Mouse (Mus musculus) c-Kit-negative CD71-positive TER-119-positive erythroid progenitor cells, embryonic 14.5 days (primary cell): ENCODE data around the gene Ccl28.
A peak's percentile ranks its signal among the peaks of the same experiment; 100 is the strongest.
"Not testable (repeated sequence)": the region's sequence is repeated elsewhere in the genome, so short reads cannot be mapped to it uniquely, and the experiment has no call there.

Source experiments
- DNase-seq: peaks from one replicate; pipeline ENCODE4 v3.0.0-alpha.2; 2013; ENCODE audit warnings: low read depth, low spot score

Gene Ccl28

DNA sequence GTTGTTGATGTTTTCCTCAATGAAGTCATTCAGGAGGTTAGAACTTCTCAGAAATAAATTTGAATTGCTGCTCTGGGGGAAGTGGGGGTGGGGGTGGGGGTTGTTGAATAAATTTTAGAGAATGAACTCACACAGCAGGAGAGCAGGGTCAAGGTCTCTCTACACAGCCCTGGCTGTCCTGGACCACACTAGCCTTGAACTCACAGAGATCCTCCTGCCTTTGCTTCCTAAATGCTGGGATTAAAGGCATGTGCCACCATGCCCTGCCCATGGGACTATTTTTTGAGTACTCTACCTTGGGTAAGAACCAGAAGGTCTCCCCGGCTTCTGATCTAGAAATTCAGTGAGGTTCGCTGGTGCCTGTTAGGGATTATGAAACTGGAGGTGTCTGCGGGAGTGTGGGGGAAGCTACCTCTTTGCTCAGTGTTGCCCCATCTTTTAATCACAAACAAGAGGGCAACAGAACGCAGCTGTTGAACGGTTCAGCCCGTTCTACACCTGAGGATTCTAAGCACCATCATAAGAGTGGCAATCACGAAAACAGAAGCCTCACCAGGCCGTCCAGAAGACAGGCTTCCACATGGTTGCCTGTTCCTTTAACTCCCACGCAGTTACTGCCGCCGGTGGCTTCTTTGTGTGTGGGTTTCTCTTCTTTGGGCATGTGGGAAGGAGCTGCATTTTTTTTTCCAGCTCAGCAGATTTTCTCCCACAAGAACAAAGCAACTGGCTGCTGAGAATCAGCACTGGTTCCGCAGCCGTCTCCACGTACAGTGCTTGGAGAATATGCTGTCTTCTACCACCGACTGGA is 25.5 kb downstream of the Ccl28 start:
- no peak for DNase-seq

DNA sequence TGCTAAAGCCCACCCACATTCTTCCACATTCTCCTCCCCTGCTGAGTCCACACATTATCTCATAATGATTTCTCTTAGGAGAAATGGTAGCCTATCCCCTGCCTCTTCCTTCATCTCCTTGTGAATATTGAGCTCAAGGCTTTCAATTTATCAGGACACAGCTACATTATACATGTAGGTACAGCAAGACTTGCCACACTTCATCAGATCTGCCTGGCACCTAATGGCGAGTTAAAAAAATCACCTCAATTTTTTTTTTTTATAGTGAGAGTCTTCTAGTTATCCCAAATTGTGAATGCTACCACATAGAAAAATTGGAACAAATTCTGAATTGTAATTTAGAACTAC is 26.1 kb downstream of the Ccl28 start:
- DNase-seq = no peak

DNA sequence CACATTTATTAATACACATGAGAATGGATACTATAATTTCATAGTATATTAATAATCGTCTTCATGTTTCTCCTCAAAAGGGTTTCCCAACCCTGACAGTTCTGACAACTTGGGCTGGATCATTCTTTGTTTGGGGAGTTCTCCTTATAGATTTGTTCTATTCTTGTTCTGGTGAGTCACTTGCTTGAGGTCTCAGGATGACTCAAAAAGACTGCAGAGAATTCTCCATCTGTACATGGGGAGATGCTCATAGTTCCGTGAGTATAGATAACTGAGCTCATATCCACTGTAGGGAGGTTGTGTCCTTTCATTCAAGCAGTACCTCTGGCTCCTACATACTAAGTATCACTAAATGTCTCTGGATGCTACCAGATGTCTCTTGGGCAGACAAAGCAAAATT is 31.1 kb downstream of the Ccl28 start:
- no peak for DNase-seq

DNA sequence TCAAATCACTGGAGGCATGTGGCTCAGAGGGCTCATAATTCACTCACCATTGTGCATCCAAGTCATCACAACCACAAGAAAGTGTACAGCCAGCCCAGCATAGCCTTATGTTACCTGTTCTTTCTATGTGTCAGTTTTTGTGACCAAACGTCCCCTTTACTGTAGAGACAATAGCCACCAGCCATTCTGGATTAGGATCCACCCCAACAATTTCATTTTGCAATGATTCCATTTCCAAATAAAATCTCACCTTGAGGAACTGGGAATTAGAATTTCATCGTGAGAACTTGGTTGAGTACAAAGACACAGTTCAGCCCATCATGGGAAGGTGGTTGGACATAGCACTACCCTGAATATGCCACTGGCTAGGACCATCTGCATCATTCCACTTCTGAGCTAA is 32.6 kb downstream of the Ccl28 start:
- no peak for DNase-seq

DNA sequence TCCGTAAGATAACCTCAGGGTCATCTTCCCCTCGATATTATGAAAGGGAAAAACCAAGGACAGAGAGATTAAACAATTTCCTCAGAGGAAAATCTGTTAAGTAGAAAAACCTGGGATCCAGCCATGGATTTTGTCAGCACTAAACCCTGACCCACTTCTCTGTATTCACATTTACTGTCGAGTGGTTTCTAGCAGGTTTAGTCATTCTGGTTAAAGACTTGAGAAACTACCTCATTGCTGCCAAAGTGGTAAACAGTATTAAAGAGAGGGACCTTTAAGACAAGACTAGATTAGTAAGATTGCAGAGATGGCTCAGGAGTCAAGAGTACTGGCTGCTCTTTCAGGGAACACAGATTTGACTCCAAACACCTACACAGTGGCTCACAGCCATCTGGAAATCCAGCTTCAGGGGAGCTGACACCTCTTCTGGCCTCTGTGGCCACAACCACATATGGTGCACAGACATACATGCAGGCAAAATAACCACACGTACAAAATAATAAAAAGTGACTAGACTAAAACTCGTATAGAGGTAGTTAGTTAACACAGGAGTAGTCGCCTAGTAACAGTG is 33.3 kb downstream of the Ccl28 start:
- DNase-seq = no peak

DNA sequence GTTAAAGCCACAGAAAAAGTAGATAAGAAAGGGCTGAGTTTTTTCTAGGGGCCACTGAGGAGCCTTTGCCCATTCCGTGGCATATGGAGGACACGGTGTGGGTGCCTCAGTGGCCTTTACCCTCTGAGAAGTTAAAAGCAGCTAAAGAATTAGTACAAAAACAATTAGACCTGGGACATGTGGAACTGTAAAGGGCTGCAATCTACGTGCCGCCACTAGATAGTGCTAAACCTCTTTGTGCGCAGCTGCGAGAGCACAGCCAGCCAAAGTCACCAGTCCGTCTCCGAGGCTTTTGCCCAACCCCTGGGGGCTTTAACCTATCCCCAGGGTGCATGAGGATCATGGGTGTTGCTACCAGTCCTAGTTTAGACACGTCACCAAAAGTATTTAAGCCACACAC is 37.8 kb downstream of the Ccl28 start:
- not testable (repeated sequence) for DNase-seq

DNA sequence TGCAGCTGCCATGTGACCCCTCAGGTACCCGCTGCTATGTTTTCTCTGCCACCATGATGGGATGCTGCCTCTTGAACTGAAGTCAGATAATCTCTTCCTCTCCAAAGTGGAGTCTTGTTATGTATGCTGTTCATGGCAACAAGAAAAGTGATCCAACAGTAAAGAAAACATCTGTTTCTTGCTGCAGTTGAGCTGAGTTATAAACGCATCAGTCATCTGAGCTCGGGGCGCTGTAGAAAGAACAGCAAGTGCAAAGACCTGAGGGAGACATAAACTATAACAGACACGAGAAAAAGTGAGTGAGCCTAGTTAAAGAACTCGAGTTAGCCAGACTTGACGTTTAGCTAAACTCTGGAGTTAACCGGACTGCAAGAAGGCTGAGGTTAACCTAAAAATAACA is 55.2 kb downstream of the Ccl28 start:
- DNase-seq = no peak

DNA sequence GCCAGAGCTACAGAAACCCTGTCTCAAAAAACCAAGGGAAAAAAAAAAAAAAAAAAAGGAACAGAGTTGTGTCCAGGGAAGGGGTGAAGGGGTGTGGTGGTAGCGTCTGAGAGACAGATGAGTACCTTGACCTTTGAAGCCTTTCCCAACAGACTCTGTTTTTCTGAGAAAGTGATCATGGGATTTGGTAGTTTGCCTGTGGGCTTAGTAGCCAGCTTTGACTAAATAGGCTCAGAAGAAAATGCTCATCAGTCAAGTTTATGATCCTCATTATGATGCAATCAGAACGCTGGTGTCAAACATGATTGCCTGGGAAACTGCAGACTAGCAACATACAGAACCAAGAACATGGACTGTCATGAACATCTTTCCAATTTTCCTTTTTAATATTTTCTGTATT is 56.1 kb downstream of the Ccl28 start:
- no peak for DNase-seq

DNA sequence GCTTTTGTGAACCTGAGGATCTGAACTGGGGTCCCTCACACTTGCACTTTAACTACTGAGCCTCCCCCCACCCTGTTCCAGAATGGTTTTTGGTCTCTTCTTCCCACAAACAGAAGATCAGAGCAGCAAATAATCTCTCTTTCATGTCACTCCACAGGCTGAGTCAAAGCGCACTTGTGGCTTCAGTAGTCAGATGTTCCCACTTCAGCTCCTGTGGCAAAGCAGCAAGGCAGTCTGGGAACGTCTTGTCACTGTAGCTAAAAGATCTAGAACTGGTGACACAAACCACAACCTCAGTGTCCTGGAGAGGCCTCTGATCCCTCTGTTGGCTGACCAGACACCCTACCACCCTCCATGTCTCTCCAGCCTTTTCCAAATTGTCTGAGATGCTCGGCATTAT is 57.5 kb downstream of the Ccl28 start:
- DNase-seq = no peak

DNA sequence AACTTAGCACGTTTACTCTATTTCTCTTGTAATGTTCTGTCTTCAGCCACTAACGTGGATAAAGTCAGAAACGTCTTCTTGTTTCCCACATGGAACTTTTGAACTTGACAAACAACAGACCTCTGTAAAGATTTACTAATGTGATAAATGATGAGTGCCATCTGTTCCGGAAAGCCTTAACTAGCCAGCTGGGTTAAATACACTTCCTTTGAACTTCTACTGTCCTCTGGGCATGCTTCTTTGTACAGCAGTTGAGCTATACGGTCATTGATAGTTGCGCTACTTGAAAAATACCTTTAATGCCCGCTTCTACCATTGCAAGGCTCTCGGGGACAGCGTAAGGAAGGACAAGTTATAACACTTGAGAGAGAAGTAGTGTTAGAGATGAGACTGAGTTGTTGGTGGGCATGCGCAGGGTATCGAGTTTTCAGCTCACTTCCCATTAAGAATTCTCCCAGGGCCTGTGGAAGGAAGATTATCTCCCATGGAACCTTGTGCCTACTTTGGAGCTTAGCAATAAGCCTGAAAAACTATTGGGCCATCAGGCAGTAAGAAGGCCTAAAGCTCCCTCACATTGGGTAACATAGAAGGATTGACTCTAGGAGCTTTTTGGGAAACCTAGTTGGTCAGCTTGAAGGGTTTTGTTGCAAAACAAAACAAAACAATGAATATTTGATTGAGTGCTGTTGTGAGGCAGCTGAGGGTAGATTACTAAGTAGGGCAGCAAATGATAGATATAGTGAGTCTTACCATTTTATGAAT is 61.0 kb downstream of the Ccl28 start:
- DNase-seq = no peak

DNA sequence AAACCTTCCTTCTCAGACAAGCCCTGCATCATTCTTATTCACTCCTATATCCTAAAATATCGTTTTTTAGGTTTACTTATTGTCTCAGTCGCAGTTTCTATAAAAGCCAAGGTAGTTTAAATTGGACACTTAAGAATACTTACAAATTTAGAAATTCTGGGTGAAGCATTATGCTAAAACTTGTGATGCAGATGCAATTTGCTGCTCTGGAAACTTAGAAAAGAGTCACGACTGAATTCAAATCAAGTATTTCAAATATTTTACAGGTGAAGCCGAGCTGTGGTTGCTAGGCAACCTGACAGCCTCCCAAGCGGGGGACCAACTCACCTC is 66.1 kb downstream of the Ccl28 start:
- no peak for DNase-seq

DNA sequence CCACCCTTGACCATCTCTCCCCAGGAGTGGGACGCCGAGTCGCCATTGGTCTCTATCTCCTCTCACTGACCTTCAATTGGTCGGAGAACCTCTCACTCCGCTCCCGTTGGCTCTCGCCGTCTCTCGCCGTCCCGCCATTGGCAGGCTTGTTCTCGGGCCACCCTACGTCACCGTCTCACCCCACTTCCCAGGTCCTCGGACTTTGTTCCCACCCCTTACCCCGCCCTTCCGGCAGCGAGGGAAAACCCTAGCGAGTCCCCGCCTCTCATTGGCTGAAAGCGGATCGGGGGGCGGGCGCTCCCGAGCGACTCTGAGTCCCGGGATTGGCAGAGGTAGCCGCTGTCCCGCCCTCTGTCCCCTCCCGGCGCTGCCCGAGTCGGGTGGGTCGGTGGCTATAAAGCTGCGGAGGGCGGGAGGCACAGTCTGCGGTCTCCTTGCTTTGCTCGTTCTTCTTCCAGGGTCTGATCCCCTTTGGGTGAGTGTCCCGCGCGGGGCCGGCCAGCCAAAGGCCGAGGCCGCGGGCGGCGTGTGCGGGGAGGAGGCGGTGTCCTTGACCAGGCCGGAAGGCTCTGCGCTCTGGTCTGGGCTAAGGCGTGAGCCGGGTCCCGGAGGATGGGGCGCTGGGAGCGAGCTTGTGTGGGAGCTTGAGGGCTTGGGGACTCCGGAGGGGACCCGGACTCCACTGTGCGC is 66.6 kb downstream of the Ccl28 start, which contains the start of gene Hmgcs1:
Gene Hmgcs1, plus strand, starts transcription at position 341 of the 690 bp plus-strand sequence.
- peak; percentile 98 for DNase-seq

DNA sequence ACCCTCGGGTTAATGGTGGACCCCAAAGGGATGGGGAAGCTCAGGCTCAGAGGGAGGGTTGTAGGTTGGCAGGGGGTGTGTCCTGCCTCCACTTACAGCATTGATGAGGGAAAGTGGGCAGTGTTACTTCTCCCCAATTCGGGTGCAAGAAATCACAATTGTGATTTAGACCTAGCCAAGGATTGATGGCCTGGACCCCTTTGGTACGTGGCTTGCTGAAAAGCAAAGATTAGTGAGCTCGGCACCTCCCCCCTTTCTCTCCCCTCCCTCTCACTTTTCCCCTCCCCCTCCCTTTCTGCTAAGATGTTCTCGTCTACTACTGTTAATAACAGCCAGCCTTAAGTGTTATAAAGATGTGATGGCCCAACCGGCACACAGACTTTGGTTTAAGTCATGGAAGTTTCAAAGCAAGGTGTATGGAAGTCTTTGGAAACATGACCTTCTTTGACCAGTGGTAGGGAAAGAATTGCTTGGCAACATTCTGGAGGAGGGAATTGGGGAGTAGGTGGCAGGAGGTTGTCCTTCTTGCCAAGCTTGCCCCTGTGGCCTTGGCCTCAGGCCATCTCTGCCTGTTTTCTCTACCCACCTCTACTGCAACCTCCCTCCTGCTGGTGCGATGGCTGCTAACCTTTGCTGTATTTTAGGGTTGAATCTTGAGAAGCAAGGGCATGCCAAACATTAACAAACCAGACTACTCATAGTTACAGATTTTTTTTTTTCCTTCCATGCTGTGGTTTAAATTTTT is 67.4 kb downstream of the Ccl28 start:
- no peak for DNase-seq

DNA sequence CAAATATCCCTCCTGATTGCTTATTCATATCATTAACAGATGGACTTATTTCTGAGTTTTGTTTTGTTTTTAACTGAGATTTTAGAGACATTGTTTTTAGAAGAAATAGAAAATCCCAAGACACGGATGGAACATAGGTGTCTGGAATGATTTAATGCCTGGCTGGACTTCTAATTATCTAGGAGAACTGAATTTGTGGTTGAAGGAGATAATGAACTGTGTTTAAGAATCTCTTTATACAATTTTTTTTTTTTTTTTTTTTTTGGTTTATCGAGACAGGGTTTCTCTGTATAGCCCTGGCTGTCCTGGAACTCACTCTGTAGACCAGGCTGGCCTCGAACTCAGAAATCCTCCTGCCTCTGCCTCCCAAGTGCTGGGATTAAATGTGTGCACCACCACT is 68.3 kb downstream of the Ccl28 start:
- DNase-seq = not testable (repeated sequence)

DNA sequence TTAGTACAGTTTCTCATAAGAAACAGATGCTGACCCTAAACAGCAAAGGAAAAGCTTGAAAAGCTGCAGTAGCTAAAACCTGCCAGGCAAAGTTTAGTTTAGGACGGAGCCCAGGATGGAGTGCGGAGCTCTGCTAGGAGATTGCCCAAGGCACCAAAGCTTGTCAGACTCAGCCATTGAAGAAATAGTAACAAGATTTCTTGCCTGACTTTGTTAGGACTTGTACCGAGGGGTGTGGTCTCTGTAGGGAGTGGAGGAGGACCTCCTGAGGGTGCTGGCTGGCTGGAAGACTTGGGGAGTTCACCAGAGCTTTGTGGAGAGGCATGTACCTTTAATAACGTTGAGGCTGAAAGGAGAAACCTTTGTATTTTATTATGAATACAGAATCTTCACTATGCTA is 72.1 kb downstream of the Ccl28 start:
- no peak for DNase-seq

DNA sequence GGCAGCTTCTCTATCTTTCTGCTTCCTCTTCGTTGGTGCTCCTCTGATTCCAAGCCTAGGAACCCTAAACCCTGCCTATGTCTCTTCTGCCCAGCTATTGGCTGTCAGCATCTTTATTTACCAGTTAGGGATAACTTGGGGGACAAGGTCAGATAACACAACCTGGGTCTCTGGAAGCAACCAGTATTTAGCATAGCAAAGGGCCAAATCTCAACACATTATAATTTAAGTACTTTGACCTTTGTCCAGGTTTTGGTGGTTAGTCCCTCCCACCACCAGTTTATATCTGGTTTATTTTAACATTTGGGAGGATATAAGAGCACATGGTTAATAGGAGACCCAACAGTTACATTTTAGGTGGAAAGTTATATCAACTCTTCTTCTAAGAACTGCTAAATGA is 72.9 kb downstream of the Ccl28 start:
- DNase-seq = no peak

DNA sequence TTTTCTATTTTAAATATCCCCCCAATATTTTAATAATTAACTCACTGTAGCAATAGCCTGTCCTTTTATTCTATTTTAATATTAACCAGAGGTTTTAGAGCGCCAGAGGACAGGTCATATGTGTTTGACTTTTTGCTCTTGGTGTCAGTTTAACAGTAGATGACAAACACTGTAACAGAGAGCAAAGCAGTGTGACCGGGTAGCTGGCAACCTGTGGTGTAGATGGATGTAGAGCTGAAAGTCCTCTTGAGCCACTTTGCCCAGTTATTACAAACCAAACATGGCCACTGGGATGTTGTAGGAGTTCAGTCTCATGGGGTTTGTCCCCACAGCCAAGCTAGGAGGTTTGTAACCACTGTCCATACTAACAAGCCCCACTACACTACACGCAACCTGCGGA is 74.8 kb downstream of the Ccl28 start:
- DNase-seq = no peak
